Mouse (Mus musculus) heart, adult 8-10 months (tissue): Measurements from ENCODE around the gene Rpl7l1. TPM values are rescaled to one million over a fixed set of nuclear protein-coding genes. Genes with fewer than 3 reads are reported as not detected.
"Not testable (repeated sequence)": the region's sequence is repeated elsewhere in the genome, so short reads cannot be mapped to it uniquely, and the experiment has no call there.

ENCODE experiments used
- DNase-seq: peaks from one replicate; pipeline ENCODE4 v3.0.0; 2022; ENCODE audit warnings: low spot score
- total RNA-seq, 4 experiments: library from RNA; stranded (reverse); gene quantifications; 2 replicates each; pipeline ENCODE4 v1.2.4; 2022

Rpl7l1 gene
- total RNA-seq, 4 experiments from 2014 or later, result 43.9 to 58.6 (median 52.8) TPM

DNA sequence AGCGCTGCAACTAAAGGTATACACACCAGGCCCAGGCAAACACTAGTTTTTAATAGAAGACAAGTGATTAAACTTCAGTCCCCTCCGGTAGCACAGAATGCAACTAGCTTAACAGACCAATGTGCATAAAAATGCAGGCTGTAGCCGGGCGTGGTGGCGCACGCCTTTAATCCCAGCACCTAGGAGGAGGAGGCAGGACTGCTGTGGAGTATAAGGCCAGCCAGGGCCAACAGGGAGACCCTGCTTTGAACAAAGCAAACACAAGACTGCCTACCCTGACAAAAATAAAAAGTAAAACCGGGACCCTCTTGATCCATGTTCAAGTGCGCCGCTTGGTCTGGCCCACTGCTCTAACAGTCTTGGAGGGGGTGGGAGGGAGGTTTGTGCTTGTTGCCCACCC, 7.4 kb downstream of the Rpl7l1 start:
- no peak for DNase-seq

DNA sequence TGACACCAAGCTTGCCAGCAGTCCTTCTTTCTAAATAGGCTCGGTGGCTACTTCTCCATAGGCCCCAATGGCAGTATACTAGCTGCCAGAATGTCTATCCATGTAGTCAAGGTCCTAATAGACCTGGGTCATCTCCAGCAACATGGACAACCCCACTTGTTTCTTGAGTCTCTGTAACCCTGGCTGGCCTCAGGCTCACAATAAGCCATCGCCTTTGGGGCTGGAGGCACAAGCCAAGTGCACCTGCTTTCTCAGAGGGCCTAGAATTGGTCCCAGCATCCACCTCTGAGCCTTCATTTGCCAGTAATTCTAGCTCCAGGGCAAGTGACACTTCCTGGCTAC, 8.4 kb downstream of the Rpl7l1 start:
- DNase-seq, result no peak

DNA sequence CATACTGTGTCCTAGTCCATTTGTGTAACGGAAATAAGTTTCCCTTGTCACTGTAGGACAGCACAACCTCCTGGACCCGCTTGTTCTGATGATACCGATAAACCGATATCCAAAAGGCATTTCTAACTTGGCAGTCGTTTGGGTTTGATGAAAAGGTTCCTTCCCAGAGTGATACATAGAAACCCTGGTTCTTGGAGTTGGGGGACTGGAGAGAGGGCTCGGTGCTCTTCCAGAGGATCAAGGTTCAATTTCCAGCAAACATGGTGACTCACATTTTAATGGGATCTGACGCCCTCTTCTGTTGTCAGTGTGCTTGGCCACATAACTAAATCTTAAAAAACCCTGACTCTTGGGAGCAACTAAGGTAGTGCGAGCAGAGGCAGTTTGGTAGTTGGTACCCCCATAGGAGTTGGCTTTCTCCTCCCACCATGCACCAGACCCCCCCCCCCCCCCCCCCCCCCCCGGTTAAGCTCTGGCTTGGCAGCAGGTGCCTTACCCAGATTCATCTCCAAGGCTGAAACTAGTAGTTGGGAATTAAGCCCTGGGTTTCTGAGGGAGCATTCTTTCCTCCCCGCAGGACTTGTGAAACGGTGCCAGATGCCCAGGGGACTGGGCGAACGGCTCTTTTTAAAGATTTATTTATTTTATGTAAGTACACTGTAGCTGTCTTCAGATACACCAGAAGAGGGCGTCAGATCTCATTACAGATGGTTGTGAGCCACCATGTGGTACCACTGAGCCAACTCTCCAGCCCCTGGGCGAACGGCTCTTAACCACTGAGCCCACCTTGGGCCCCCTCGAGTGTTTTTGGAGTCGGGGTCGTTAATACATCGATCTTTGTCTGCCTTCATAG, 9.0 kb downstream of the Rpl7l1 start:
- no peak for DNase-seq

DNA sequence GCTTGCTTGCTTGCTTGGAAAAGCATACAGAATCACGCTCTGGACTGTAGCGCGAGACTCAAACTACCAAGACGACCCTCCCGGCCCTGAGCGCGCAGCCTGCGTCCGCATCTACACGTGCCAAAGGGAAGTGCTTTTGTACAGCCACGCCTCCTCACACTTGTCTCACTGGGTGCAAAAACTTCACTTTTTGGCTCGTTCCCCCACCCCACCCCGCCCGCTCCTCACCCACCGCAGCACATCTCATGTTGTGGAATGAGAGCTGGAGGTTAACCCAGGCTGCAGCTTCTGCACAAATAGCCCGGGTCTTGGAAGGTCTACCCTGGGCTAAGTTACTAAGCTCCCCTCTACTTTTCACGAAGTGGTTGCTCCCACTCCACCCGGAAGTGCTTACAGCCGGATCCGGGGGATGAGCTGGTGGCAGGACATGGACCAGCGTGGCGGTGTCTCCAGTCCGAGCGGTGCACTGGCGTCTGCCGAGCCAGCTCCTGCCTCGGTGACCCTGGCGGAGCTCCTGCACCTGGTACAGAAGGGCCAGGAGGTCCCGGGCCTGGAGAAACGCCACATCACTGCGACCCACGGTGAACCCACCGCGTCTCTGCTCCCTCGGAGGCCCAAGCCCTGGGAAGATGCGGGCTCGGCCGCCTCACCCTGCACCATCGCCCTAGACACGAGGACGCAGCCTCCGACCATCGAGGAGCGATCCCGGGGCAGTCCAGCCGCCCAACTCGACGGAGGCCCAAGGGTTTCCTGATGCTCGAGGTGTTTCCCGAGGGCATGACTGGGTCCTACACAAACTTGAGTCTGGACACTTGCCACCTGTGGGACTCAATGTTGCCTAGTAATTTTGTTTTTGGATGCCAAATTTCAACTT, 9.8 kb downstream of the Rpl7l1 start, which contains the start of gene 2310039H08Rik:
TSS of gene 2310039H08Rik (plus strand) at position 232 of the 874 bp plus-strand sequence.
- peak; percentile 86 for DNase-seq

DNA sequence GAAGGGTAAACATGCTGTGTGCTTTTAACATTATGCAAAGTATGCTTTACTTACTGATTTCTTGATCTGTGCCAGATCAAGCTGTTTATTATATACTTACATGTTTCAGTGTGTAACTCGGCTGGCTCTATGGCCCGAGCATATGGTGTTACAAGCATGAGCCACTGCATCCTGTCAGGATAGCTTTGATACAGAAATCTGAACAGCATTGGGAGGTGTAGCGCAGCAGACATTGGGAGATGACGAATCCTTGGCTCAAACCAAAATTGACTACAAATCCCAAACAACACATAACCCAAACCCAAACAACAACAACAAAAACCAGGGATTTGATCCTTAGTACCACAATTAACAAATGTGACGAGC, 10.5 kb downstream of the Rpl7l1 start:
- DNase-seq, result no peak

DNA sequence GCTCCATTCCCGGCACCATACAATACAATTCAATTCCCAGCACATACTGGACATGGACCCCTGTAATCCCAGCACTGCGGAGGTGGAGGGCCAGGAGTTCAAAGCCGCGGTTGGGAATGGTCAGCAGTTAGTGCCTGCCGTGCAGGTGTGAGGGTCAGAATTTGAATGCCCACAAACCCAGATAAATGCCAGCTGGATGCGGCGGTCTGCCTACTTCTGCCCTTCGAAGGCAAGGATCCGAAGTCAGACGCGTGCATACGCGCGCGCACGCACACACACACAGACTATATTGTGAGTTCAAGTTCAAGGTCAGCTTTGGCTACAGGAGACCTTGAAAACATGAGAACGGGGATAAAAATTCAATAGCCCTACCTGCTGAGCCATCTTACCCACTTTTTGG, 10.9 kb downstream of the Rpl7l1 start:
- DNase-seq, result no peak

DNA sequence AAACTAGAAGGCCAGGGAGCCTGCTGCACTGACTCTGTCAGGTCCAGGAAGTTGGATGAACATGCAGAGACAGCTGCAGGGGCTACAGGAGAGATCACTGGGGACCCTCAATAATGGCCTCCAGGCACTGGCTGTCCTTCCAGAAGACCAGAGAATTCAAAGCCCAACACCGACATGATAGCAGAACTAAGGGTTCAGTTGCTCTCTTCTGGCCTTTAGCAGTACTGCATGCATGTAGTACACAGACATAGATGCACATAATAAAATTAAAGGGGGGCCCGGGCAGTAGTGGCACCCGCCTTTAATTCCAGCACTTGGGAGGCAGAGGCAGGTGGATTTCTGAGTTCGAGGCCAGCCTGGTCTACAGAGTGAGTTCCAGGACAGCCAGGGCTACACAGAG, 11.4 kb downstream of the Rpl7l1 start:
- DNase-seq, result no peak

DNA sequence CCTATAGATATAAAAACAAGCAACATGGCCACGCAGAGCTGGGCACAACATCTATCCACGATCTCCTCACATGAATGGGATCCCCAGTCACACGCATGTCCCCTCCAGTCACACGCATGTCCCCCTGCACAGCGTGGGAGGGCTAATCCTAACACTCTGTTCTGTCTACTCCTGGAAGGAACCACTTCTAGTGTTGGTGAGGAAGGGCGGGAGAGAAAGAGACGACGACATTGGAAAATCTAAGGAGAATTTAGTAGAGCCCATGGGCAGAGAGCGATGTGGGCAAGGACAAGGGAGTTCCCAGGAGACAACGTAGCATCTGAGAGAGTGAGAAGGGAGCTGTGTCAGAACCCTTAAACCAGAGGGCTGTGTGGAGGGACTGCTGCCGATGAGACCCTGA, 11.9 kb downstream of the Rpl7l1 start:
- no peak for DNase-seq

DNA sequence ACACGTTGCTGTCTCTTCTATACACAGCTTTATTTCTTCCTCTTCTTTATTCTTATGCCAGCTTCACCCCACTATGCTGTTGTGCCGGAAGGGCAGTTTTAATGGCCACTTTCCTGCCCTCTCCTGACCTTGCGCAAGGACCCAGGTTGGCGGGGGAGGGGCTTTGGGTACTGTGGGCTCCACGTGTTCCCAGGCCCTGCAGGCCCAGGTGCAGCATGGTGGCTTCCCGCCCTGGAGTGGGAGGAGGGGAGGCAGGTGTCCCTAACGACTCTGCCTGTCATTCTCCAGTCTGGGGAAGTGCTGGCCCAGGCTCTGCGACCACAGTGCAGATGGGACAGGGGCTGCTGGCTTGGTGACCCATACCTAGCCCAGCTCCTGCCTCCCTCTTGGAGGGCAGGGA, 14.6 kb downstream of the Rpl7l1 start:
- no peak for DNase-seq

DNA sequence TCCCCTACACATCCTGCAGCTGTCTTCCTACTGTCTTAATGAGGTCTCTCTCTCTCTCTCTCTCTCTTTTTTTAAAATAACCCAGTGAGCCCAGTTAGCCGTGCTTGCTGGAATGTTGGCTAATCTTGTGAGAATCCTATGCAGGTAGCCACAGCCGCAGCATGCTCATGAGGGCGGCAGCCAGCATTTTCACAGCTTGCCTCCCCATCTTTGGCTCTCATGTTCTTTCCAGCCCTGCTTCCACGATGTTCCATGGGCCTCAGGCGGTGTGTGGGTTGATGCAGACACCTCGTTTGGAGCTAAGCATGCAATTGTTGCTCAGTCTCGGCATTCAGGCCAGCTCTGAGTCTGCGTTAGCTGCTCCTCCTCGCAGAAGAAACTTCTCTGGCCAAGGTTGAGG, 17.6 kb downstream of the Rpl7l1 start:
- DNase-seq, result not testable (repeated sequence)

DNA sequence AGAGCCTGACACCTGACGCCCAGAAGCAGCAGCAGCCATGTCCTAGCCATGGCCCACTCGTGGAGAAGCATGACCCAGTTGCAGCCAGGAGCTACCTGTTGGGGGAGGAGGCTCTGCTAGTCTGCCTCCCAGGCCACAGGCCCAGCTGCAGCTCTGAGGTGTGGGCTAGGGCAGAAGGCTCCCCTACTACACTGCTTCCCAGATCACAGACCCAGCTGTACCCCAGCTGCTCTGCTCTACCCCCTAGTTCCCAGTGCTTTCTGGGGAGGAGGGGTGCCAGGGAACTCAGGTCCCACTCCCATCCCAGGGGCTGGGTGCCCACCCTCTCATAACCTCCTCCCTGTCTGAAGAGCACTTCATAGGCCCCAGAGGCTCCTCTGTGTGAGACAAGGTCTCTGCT, 18.9 kb downstream of the Rpl7l1 start, which contains the start of gene Ptcra:
TSS of gene Ptcra (minus strand) at position 169 of the 400 bp plus-strand sequence.
- no peak for DNase-seq

DNA sequence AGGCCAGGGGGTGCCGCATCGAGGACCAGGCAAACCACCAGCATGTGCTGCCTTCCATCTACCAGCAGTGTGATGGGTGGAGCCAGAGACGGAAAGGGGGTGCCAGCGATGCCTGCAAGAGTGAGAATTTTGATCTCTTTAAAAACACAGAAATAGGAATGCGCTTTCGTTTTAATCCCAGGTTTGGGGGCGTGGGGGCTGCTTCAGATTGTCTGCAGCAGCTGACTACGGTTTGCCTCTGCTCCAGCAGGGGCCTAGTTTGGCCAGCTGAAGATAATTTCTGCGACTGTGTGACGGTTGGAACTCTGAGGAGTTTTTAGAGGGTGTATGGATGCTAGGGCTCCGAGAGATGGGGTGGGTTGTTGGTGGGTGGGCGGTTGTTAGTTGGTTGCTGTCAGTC, 23.7 kb downstream of the Rpl7l1 start:
- DNase-seq, result no peak

DNA sequence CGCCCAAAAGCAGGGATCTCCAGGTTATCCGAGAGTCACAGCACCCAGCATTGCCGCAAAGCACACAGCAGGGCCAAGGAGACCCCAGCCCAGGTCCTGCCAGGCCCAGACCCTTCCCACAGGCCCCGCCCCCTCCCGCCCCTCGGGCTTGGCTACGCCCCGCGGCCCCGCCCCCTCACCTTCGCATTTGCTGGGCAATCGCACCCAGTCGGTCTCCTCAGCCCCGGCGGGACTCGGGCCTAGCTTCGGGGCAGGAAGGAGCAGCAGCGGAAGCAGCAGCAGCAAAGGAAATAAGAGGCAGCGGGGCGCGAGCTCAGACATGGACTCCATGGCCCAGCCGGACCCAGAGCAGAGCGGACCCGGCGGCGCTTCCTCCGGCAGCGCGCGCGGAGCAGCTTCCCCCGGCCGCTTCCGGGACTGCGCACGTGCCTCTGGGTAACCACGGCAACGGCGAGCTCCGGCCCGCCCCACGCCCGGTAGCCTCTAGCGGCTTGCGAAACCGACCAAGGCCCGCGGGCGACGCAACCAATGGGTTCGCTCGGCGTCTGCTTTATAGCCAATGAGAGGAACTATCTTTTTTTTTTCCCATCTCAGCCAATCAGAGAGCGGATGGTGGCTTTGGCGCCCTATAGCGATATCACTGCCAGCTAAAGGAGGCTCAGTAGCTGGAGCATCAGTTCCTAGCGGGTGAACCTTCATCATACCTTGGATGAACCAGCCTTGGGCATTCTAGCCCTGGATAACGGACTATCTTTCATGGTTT, 30.5 kb downstream of the Rpl7l1 start, which contains the start of gene Cnpy3:
TSS of gene Cnpy3 (minus strand) at position 421 of the 763 bp plus-strand sequence.
- peak; percentile 94 for DNase-seq

DNA sequence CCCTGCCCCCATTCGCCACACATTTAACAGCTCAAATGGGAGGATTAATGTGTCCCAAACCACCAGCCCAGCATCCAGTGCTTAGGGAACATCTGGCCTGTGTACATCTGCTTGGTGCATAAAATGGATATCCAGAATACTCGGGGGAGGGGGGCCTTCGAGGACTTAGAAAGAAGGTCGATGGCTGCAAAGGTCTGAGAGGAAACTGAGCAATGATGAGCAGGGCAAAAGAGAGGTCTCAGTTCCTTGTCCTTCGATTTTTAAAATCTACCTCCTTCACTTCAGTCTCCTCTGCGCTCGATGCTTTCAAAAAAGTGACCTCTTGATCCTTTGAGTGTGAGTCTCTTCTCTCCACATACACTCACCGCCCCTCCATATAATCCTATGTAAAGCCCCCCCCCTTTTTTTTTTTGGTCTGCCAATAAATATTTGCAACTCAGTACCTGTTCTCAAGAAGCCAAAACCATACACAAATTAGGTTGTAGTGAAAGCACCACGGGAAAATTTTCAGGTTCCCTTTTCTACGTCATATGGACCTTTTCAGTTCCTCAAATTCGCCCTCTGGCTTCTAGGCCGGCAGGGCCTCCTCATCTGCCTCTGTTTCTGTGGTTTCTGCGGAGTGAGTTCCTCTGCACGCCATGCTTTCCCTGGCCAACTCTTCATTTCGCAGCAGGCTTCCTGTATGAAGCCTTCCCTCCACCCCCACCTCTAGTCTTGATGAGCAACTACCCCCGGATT, 31.2 kb downstream of the Rpl7l1 start:
- DNase-seq, result peak; percentile 69

DNA sequence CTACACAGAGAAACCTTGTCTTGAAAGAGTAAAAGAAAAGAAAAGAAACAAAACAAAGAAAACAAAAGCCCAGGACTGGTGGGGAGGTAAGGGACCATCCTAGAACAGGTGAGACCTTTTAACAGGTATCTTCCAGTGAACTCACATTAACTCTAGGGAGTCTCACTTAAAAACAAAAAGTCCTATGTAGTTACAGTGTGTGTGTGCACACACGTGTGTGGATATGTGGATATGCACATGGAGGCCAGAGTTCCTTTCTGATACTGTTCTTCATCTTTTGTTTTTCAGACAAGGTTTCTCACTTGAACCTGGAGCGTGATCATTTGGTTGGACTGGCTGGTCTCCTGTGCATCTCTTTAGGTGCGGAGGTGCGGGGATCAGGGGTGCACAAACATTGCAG, 31.9 kb downstream of the Rpl7l1 start:
- DNase-seq, result no peak

DNA sequence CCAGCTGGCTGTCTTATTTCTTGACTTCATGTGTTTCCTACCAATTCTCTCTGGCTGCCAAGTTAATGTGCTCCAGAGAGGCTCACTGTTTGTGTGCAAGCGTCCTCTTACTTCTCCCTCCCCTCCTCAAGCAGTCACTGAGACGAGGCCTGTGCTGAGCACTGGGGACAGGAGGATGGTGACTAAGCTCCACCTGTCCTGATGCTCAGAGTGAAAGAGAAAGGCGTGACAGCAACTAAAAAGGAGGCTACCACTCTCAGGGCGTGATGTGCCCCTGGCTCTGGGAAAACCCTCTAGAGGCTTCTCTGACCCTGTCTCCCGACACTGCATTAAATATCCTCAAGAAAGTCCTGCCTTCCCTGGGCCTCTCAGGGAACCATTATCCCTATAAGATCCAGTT, 33.2 kb downstream of the Rpl7l1 start:
- no peak for DNase-seq

DNA sequence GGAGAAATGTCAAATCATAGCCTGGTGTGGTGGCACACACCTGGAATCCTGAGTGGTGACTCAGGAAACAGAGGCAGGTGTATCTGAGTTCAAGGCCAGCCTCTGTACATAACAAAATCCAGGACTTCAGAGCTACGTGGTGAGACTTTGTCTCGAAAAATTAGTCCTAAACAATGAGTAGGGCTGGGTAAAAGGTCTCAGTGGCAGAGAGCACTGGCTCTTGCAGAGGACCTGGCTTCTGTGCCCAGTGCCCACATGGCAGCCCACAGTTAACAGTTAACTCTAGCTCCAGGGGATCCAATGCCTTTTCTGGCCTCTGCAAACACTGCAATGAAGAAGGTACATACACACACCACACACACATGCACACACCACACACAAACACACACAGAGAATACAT, 34.7 kb downstream of the Rpl7l1 start:
- DNase-seq, result no peak

DNA sequence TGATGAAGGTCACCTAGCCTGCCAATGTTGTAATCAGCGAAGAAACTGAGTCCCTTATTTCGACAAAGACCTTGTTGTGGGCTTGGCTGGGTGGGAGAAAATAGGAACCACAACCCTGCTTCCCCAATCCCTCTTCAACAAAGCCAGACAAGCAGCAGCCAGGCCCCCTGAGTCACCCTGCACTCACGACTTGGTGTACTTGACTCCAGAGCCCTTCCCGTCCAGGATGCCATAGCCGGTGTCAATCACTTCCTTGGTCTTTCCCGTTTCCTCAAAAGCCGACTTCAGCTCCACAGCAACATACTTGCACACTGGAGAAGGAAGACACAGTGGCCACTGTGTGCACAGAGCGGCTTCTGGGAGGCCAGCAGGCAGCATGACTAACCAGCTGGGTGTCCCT, 35.2 kb downstream of the Rpl7l1 start:
- DNase-seq, result no peak

DNA sequence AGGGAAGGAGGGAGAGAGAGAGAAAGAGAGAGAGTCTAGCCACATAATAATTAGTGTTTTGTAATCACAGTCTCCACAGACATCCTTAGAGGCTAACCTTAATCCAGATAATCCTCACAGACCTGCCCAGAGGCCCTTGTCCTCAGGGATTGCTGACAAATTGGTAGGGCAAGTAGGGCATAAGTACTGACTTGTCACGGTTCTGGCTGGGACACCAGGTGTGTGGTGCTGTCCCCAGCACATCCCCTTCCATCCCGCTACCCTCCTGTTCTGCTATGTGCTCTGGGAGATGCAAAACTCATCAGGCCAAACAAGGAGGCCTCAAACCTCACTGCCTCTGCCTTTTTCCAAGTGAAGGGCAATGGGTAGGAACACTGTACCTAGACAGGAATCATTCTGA, 37.0 kb downstream of the Rpl7l1 start:
- DNase-seq, result no peak

DNA sequence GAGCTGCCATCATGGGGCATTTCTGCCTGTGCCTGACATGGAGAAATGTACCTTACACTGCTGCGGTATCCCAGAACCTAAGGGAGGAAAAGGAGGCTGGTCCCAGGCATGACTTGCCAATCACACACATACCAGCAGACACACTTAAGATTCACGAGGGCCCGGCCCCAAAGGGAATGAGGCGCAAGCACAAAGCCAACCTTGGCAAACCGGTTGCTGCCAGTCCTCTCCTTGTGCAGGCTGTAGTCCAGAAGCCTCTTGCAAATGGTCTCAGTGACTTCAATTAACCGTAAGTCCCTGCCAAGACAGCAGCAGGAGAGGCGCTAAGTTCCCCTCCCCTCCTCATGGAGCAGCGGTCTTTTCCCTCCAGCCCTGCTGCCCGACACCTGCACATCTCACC, 39.5 kb downstream of the Rpl7l1 start:
- DNase-seq, result no peak

DNA sequence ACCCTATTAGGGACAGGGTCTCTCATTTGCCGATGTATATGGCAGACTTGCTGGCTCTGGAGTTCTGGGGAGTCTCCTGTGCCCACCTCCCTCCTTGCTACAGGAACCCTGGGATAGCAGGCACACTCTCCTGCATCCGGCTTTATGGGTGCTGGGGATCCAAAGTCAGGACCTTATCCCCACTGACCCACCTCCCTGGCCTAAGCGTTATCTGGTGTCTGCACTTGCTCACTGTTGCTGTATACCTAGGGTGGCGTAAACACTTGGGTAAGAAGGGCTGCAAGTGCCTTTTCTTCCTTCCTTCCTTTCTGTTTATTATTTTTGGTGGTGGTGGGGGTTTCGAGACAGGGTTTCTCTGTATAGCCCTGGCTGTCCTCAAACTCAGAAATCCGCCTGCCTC, 41.2 kb downstream of the Rpl7l1 start:
- DNase-seq, result no peak
